Comparison of ENCODE assay signal across 7 mouse cellular contexts in the genomic region with DNA sequence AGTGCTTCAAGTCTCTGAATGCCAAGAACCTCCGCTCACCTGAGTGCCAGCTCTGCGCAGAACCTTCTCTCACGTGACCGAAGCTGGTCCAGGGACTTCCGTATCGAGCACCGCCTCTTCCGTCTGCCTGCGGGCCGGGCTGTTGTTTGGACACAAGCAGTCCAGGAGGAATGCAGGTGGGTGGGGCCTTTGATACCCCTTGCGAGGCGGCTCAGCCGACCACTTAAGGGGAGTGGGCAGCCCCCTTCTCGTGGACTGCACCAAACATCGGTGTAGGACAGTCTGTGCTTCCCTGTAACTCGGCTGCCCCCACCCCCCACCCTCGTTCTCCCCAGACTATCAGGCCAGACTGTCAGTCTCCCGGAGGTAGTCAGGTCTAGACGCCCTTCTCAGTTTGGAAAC. TPM values are rescaled to one million over a fixed set of nuclear protein-coding genes. Genes with fewer than 3 reads are reported as not detected.
A peak's percentile ranks its signal among the peaks of the same experiment; 100 is the strongest.
DNase-seq lines count a peak whose midpoint lies in the region; ATAC-seq and TF ChIP-seq lines count a peak whose summit lies in the region.

A gene (minus strand): TSS at position 100 of the 402 bp plus-strand sequence.

- intact Hi-C loops in left cerebral cortex, postnatal 36 days (cut with DNase I), result no loop called here

- no peak for TF ChIP-seq CTCF in small intestine, adult 2 months (IDR thresholded peaks at IDR 0.05; ENCODE audit: extremely low read depth, insufficient read length, insufficient replicate concordance, low read depth, low read length)

- peak within 1 kb of the TSS; percentile 86 for H3K4me2 ChIP-seq in intestine, embryonic 16.5 days (ENCODE audit: low read depth, low read length)
- peak within 1 kb of the TSS; percentile 86 for H3K4me2 ChIP-seq in midbrain, embryonic 11.5 days

- peaks cover 13% of the 10 kb centered on the region for H3K36me3 ChIP-seq in intestine, embryonic 16.5 days (ENCODE audit: control insufficient read depth, insufficient read depth, low read length)
- H3K36me3 ChIP-seq in midbrain, embryonic 11.5 days (ENCODE audit: control insufficient read depth, insufficient read depth, low read length), result peaks cover 19% of the 10 kb centered on the region
- H3K36me3 ChIP-seq in small intestine, adult 2 months (ENCODE audit: control insufficient read depth, insufficient read depth, low read length), result peaks cover 26% of the 10 kb centered on the region

- H3K9me3 ChIP-seq in intestine, embryonic 16.5 days (ENCODE audit: control insufficient read depth, low read length), result no peaks in the 10 kb centered on the region
- no peaks in the 10 kb centered on the region for H3K9me3 ChIP-seq in midbrain, embryonic 11.5 days (ENCODE audit: control insufficient read depth, low read length)

- DNase-seq in adrenal gland, adult 8-10 months, result peak; percentile 78
- peak; percentile 82 for DNase-seq in embryo, embryonic 9.5 days (ENCODE audit: extremely low spot score)
- DNase-seq in gastrocnemius, postnatal 4 days (ENCODE audit: low spot score in 2 of 2), result peak; percentile 48 to 79
- peak; percentile 84 to 87 for DNase-seq in left cerebral cortex, postnatal 36 days (ENCODE audit: low spot score in 2 of 2)
- DNase-seq in midbrain, embryonic 11.5 days (ENCODE audit: low spot score, missing footprints), result peak; percentile 95

- peak; percentile 96 for ATAC-seq in intestine, embryonic 16.5 days
- ATAC-seq in midbrain, embryonic 11.5 days (ENCODE audit: low FRiP score), result peak; percentile 95

- peak within 1 kb of the TSS; percentile 81 for H3K9ac ChIP-seq in intestine, embryonic 16.5 days (ENCODE audit: low read depth, low read length)
- H3K9ac ChIP-seq in midbrain, embryonic 11.5 days (ENCODE audit: low read length), result peak within 1 kb of the TSS; percentile 69

- peak within 1 kb of the TSS; percentile 73 for H3K4me3 ChIP-seq in intestine, embryonic 16.5 days (ENCODE audit: low read length)
- peak within 1 kb of the TSS; percentile 58 for H3K4me3 ChIP-seq in midbrain, embryonic 11.5 days (ENCODE audit: low read depth, low read length)
- H3K4me3 ChIP-seq in small intestine, adult 2 months (ENCODE audit: low read depth, low read length), result peak within 1 kb of the TSS; percentile 98

- WGBS in intestine, embryonic 16.5 days, result under 1% methylated on average over 19 of the region's 19 CpGs
- WGBS in midbrain, embryonic 11.5 days, result under 1% methylated on average over 19 of the region's 19 CpGs
- WGBS in small intestine, adult 2 months, result under 1% methylated on average over 19 of the region's 19 CpGs

- TF ChIP-seq POLR2A in small intestine, adult 2 months (IDR thresholded peaks at IDR 0.05; ENCODE audit: low read depth, low read length), result peak; percentile 84

- H3K4me1 ChIP-seq in intestine, embryonic 16.5 days (ENCODE audit: control insufficient read depth, insufficient read depth, low read length), result peaks cover 6% of the 10 kb centered on the region
- peaks cover 4% of the 10 kb centered on the region for H3K4me1 ChIP-seq in midbrain, embryonic 11.5 days (ENCODE audit: control insufficient read depth, insufficient read depth, low read length)
- H3K4me1 ChIP-seq in small intestine, adult 2 months (ENCODE audit: control insufficient read depth, insufficient read depth, insufficient read length, low read length), result peaks cover 4% of the 10 kb centered on the region; the same call in 1 of the 2 replicates

- no peaks in the 10 kb centered on the region for H3K27me3 ChIP-seq in intestine, embryonic 16.5 days (replicated peaks; ENCODE audit: control insufficient read depth, insufficient read depth, low read length)
- no peaks in the 10 kb centered on the region for H3K27me3 ChIP-seq in midbrain, embryonic 11.5 days (ENCODE audit: control insufficient read depth, insufficient read depth, low read length)
- no peaks in the 10 kb centered on the region for H3K27me3 ChIP-seq in small intestine, adult 2 months (ENCODE audit: control insufficient read depth, insufficient read depth, low read length)

- peak within 1 kb of the TSS; percentile 50 for H3K27ac ChIP-seq in intestine, embryonic 16.5 days (ENCODE audit: low read length)
- no peak within 1 kb of the TSS for H3K27ac ChIP-seq in midbrain, embryonic 11.5 days (ENCODE audit: low read depth, low read length)
- H3K27ac ChIP-seq in small intestine, adult 2 months (ENCODE audit: insufficient read depth, low read depth, low read length), result 0 out of 2 replicates have a peak within 1 kb of the TSS, but pooled peaks have one; percentile 38

RNA-seq across cellular contexts. Expression of the gene that starts here (rescaled TPM):
- total RNA-seq in adrenal gland, adult 8-10 months (2022), result 10 to 100 TPM; 63.7 to 83.4 (median 76.4) TPM
- 10 to 100 TPM; 43.4 to 51.8 TPM for total RNA-seq in gastrocnemius, postnatal 4 days (2021)
- polyA plus RNA-seq in intestine, embryonic 16.5 days (2015; fragmentation: Nextera tagmentation; extraction: Ambion mirVana), result 80.3 and 84.4 TPM in 2 replicates
- total RNA-seq in left cerebral cortex, postnatal 36 days (2021), result 10 to 100 TPM; 46.2 to 50.8 TPM
- 48.7 and 49.8 TPM in 2 replicates for polyA plus RNA-seq in midbrain, embryonic 11.5 days (2014; fragmentation: Nextera tagmentation; extraction: Ambion mirVana)
- polyA plus RNA-seq in small intestine, adult 2 months (2012; rRNA removed), result 29.1 and 33.2 TPM in 2 replicates
